ENCODE assay signal across 11 mouse cellular contexts in genomic region chr9:112130812-112131211, GRCm38 (mm10).
DNase-seq lines count a peak whose midpoint lies in the region; ATAC-seq lines count a peak whose summit lies in the region.
"Had no signal": no experiment of that assay in that cellular context is flagged by ENCODE, and none has a peak within 500 bp of the region (broad histone marks: within the 10 kb centered on the region; RNA-seq: fewer than 3 reads in every experiment).

No protein-coding gene starts in this region.

- H3K27me3 ChIP-seq in forebrain, embryonic 15.5 days = no peaks in the 10 kb centered on the region
- H3K27me3 ChIP-seq in liver, embryonic 11.5 days (replicated peaks; ENCODE audit: control insufficient read depth, insufficient read depth, low read length) = no peaks in the 10 kb centered on the region

- no peak overlapping the region for H3K4me3 ChIP-seq in forebrain, embryonic 15.5 days
- no peak overlapping the region for H3K4me3 ChIP-seq in liver, embryonic 11.5 days (ENCODE audit: low read depth, low read length)
- H3K4me3 ChIP-seq: myocyte had no signal

- H3K36me3 ChIP-seq in forebrain, embryonic 15.5 days = peaks cover 15% of the 10 kb centered on the region; the same call in 1 of the 2 replicates
- no peaks in the 10 kb centered on the region for H3K36me3 ChIP-seq in liver, embryonic 11.5 days (ENCODE audit: control insufficient read depth, insufficient read depth, low read length)

- H3K9me3 ChIP-seq in forebrain, embryonic 15.5 days = no peaks in the 10 kb centered on the region
- H3K9me3 ChIP-seq in liver, embryonic 11.5 days (ENCODE audit: control insufficient read depth, low read length) = no peaks in the 10 kb centered on the region

- peaks cover 9% of the 10 kb centered on the region for H3K4me1 ChIP-seq in forebrain, embryonic 15.5 days
- H3K4me1 ChIP-seq in liver, embryonic 11.5 days (replicated peaks; ENCODE audit: control insufficient read depth, insufficient read depth, low read length) = no peaks in the 10 kb centered on the region

- H3K9ac ChIP-seq in forebrain, embryonic 15.5 days (replicated peaks) = no peak overlapping the region
- no peak overlapping the region for H3K9ac ChIP-seq in liver, embryonic 11.5 days (ENCODE audit: low read depth, low read length)
- H3K9ac ChIP-seq: liver, postnatal 0 days had no signal

- peak; percentile 31 to 43 for DNase-seq in cerebellum, adult 18-20 months
- no peak for DNase-seq in cerebellum, adult 8-10 months
- peak; percentile 26 for DNase-seq in ZHBTc4 (ENCODE audit: low read depth, low spot score)
- peak; percentile 21 for DNase-seq in mesoderm, embryonic 11.5 days (ENCODE audit: low read depth, low spot score)
- DNase-seq in ovary, adult 18-20 months (ENCODE audit: low spot score) = no peak
- DNase-seq in urinary bladder, postnatal 4 days (ENCODE audit: low spot score in 2 of 2) = no peak
- no peak for DNase-seq in liver, embryonic 11.5 days (ENCODE audit: low spot score)
- DNase-seq: kidney, adult 2 months; liver, postnatal 0 days had no signal

- peak overlapping the region; percentile 74 for H3K27ac ChIP-seq in forebrain, embryonic 15.5 days (replicated peaks)
- H3K27ac ChIP-seq in liver, embryonic 11.5 days (ENCODE audit: low read depth, low read length) = no peak overlapping the region

- peak; percentile 88 for ATAC-seq in forebrain, embryonic 15.5 days (replicated peaks)
- no peak for ATAC-seq in liver, embryonic 11.5 days (replicated peaks; ENCODE audit: low FRiP score)
- ATAC-seq: liver, postnatal 0 days had no signal

- WGBS in forebrain, embryonic 15.5 days = 6% methylated on average over 3 of the region's 3 CpGs
- WGBS in liver, embryonic 11.5 days = 71% methylated on average over 3 of the region's 3 CpGs

- H3K4me2 ChIP-seq in forebrain, embryonic 15.5 days (replicated peaks) = no peak overlapping the region
- no peak overlapping the region for H3K4me2 ChIP-seq in liver, embryonic 11.5 days

Comparison
In these comparisons a context has a peak if more than half of its experiments do, and no peak if none do; other contexts are left out.
1. DNase-seq: peak in cerebellum, adult 18-20 months (2 of 2), ZHBTc4 (single experiment) and mesoderm, embryonic 11.5 days (single experiment); none in cerebellum, adult 8-10 months (single experiment), ovary, adult 18-20 months (single experiment), urinary bladder, postnatal 4 days (0 of 2) and liver, embryonic 11.5 days (single experiment).